Mouse (Mus musculus) urinary bladder, adult 18-20 months (tissue): ENCODE data around the gene Zfp169.

Experiments used
- DNase-seq, 2 experiments: peaks; one replicate each; pipeline ENCODE4 v3.0.0; 2022; ENCODE audit warnings: low spot score in 2 of 2, mixed read lengths in 2 of 2

The Zfp169 gene

GRCm38 (mm10) chr13:48515861-48516260 is 2.6 kb upstream of the Zfp169 start:
- no peak for DNase-seq

- DNase-seq, result no peak
These were observed 4.6 kb downstream of the Zfp169 start for GRCm38 (mm10) chr13:48508661-48509060.

DNA sequence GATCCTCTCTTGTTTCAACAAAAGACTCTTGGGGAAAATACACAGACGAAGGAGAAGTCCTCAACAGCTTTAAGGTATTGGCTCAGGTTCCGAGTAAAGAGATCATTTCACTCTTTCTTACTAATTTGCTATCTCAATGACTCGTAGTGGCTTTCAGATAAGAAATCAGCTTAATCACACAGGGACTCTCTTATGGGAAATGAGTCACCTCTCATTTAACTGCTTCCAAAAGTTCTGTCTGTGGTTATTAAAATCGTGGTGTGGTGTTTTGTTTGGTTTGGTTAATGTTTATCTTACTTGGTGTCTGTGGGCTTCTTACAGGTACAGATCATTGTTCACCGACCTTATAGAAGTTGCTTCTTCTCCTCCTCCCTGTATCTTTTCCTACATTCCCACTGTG is 10.8 kb downstream of the Zfp169 start:
- DNase-seq, result no peak

- no peak for DNase-seq
These were observed 14.6 kb downstream of the Zfp169 start for GRCm38 (mm10) chr13:48498676-48499075.

DNA sequence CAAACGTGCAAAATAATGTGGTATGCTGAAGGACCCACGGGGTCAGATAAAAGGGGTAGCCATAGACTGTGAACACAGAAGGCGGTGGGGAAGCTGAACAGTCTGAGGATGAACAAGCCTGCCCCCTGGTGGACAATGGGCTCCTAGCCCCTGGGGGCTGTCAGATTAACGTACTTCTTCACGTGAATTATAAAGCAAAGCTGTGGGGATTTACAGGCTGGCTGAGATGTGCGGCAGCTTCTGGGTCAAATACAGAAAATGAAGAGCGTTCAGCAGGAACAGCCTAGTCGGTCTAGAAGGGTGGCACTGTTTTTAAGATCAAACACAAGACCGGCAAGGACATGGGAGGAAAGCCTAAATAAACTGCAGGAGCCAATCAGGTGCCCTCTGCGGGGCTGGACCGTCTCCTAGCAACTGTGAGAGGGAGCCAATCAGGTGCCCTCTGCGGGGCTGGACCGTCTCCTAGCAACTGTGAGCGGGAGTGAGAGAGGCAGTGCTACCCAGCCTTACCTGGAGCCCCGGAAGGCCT is 15.5 kb downstream of the Zfp169 start:
- DNase-seq, result peak in 1 of 2 experiments; percentile 45

DNA sequence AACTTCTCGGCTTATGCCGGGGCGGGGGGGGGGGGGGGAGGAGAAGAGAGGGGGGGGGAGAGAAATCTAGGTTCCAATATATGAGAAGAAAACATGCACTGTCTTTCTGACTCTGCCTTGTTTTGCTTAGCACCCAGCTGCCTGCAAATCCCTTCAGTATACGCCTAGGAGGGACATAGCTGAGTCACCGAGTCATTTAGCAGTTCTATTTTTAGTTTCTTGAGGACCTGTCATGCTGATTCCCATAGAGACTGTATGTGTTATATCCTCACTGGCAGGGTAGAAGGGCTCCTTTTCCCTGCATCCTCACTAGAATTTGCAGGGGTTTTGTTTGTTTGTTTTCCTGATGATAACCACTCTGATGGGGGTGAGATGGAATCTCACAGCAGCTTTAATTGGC is 20.1 kb downstream of the Zfp169 start:
- DNase-seq, result no peak

DNA sequence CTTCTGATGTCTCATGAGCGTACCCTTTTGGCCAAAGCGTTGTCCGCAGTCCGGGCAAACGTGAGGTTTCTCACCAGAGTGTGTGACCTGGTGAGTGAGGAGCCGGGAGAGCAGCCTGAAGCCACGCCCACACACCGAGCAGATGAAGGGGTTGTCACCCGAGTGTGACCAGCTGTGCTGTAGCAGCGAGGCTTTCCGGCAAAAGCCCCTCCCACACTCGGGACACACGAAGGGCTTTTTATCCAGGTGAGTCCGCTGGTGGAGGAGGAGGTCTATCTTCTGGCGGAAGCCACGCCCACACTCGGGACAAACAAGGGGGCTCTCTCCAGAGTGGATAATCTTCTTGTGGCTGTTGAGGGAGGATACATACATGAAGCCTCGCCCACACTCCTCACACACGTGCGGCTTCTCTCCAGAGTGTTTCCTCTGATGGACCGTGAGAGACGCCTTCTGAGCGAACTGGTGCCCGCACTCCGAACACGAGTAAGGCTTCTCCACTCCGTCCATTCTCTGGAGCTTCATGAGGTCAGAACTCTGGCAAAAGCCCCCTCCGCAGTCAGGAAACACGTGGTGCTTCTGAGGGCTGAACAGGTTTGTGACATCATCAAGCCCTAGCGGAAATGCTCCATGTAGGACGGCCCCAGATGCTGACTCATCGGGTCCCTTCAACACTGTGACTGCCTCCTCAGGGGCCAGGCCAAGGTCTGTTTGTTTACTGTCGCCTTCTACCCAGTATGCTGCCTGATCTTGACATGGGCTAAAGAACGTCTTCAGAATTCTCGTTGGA is 22.7 kb downstream of the Zfp169 start:
- no peak for DNase-seq

- no peak for DNase-seq
These were observed 29.6 kb downstream of the Zfp169 start for GRCm38 (mm10) chr13:48483606-48484005.

- DNase-seq, result no peak
These were observed 44.5 kb downstream of the Zfp169 start for GRCm38 (mm10) chr13:48468656-48469180.

- no peak for DNase-seq
These were observed 47.1 kb downstream of the Zfp169 start for GRCm38 (mm10) chr13:48466186-48466585.

- peak; percentile 27 to 45 for DNase-seq
These were observed 49.1 kb downstream of the Zfp169 start for GRCm38 (mm10) chr13:48464170-48464569.

GRCm38 (mm10) chr13:48459280-48459679 is 54.0 kb downstream of the Zfp169 start:
- DNase-seq, result no peak

GRCm38 (mm10) chr13:48448119-48448518 is 65.1 kb downstream of the Zfp169 start:
- no peak for DNase-seq

GRCm38 (mm10) chr13:48443996-48444395 is 69.3 kb downstream of the Zfp169 start:
- DNase-seq, result no peak

GRCm38 (mm10) chr13:48438321-48438720 is 74.9 kb downstream of the Zfp169 start:
- DNase-seq, result no peak
